Mouse (Mus musculus): ENCODE results near the gene Vmn1r86. TPM values are rescaled to one million over a fixed set of nuclear protein-coding genes. Genes with fewer than 3 reads are reported as not detected.
A peak's percentile ranks its signal among the peaks of the same experiment; 100 is the strongest.
"Not testable (repeated sequence)": the region's sequence is repeated elsewhere in the genome, so short reads cannot be mapped to it uniquely, and the experiment has no call there.

Gene Vmn1r86
- total RNA-seq (2022): not detected

GRCm38 (mm10) chr7:13119817-13120216 lies at the start of gene Vmn1r86:
Gene Vmn1r86, minus strand, starts transcription at chr7:13119917.
- DNase-seq (ENCODE audit: low spot score in 2 of 2): no peak

DNA sequence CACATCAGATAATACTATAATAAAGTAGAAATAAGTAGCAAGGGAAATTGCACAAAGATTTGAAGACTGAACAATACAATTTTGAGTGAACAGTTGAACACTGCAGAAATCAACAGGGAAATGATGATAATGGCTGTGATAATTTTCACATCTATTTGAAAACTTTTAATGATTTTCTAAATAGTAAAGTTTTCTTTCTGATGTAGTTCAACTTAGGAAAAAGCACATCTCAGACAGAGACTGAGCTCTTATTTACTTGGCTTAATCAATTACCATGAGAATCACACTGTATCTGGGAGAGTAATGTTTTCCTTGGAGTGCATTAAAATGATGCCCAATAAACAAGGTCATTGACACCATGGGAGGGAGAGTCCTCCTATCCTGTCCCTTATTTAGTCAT lies 39.6 kb upstream of the Vmn1r86 start, which contains the start of gene Vmn1r88:
Gene Vmn1r88 (plus strand): TSS at position 301 of the 400 bp plus-strand sequence.
- DNase-seq (ENCODE audit: low spot score in 2 of 2): no peak

- no peak for DNase-seq (ENCODE audit: low spot score in 2 of 2)
These were observed 20.3 kb upstream of the Vmn1r86 start, which contains the start of gene Vmn1r87 for GRCm38 (mm10) chr7:13140057-13140456. Gene Vmn1r87, minus strand, starts transcription at chr7:13140157.

GRCm38 (mm10) chr7:13137340-13137739 lies 17.6 kb upstream of the Vmn1r86 start:
- DNase-seq (ENCODE audit: low spot score in 2 of 2): no peak

GRCm38 (mm10) chr7:13131856-13132255 lies 12.1 kb upstream of the Vmn1r86 start:
- no peak for DNase-seq (ENCODE audit: low spot score in 2 of 2)

DNA sequence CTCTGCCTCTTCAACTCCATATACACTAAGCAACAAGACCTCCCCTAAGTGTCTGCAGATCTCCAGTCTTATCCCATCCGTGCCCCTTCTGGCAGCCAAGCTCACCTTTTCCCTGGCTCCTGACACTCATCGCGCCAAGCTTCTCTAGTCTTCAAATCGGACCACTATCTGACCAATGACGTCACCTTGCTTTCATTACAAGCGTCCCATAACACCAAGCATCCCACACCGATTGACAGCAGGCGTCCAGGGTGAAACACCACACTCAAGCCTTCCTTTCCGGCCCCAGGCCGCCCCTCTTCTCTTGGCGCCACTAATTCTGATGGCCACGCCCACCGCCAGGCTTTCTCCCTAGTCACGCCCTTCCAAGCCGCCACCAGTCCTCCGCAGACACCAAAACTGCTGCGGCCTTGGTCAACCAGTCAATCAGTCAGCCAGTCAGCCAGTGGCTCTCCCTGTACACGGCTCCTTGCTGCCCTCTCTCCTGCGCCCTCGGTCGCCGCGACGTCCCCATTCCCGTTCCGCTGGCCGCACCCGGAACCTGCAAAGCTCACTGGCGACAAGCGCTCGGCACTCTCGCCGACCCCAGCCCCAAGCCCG lies 3.9 kb upstream of the Vmn1r86 start:
- DNase-seq (ENCODE audit: low spot score in 2 of 2): not testable (repeated sequence)

GRCm38 (mm10) chr7:13095073-13095472 lies 24.6 kb downstream of the Vmn1r86 start, which contains the start of gene Vmn1r85:
Gene Vmn1r85, minus strand, starts transcription at chr7:13095173.
- DNase-seq (ENCODE audit: low spot score in 2 of 2): no peak

- no peak for DNase-seq (ENCODE audit: low spot score in 2 of 2)
These were observed 47.4 kb downstream of the Vmn1r86 start for GRCm38 (mm10) chr7:13072293-13072692.

DNA sequence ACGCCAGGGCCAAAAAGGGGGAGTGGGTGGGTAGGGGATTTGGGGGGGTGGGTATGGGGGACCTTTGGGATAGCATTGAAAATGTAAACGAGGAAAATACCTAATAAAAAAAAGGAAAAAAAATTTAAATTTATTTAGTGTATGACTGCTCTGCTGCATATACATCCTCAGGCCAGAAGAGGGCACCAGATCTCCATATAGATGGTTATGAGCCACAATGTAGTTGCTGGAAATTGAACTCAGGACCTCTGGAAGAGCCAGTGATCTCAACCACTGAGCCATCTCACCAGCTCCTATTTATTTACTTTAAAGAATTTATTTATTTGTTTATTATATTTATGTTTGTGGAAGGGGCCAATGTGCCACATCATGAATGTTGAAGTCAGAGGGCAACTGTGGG lies 56.3 kb downstream of the Vmn1r86 start:
- DNase-seq (ENCODE audit: low spot score in 2 of 2): not testable (repeated sequence)

- no peak for DNase-seq (ENCODE audit: low spot score in 2 of 2)
These were observed 60.2 kb downstream of the Vmn1r86 start for GRCm38 (mm10) chr7:13059536-13059935.

DNA sequence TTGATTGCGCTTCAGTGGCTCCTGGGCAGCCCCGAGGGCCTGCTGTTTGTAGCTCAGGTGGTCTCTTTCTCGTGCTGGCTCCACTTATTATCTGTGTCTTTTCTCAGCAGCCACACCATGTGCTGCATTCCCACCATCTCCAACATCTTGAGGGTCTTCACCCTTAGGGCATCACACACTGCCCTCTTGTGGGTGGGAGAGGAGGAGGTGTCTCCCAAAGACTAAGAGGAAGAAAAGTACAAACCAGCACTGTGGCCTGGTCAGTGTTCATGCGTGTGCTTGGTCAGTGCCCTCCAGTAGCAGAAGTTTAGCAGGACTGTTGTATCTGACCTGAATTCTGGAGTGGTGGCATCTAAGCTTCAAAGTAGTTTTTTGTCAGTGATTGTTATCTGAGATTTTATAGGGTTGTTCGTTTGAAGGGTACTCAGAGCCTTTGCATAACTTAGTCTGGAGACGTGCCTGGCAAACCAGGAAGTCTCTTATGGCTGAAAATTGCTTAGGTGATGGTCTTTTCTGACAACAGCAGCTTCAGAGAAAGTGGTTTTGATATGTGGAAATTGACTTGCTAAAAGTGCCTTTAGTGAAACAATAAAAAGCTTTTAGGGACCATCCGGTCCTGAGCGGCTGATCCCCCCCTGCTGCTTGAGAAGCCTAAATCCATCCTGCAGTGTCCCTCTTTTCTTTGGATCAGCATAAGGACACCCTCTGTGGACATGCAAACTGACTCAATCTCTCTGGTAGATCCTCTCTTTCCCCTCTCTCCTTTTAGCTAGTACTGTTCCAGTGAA lies 62.6 kb downstream of the Vmn1r86 start:
- DNase-seq (ENCODE audit: low spot score in 2 of 2): no peak

DNA sequence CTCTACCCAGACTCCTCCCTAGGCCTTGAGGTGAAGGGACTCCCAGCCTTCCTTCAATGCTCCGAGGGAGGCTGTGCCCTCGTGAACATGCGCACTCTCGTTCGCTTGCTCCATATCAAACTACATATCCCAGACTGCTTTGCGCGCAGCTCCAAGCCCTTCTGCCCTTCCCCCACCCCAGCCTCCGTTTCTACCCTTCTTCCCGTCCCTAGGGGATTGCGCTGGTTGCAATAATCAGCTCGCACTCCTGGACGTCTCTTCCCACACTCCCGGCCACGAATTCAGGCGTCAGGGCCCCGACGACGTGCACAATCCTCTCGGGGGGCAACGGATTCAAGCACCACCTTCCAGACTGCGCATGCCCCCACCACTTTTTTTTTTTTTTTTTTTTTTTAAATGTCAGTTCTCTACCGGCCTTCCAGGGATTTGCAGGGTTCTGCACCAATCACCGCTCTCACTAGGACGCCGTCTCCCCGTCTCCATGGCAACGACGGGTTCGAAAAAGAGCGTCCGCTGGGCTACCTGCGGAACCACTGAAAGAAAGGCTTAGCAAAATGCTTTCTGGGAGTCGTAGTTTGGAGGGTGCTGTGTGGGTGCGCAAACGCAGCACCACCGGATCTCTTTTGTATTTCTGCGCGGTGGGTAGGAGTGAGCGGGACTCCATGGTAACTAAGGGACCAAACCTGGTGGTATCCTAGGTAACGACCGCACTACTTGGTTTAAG lies 65.3 kb downstream of the Vmn1r86 start, which contains the start of gene Mzf1:
Gene Mzf1 (minus strand): TSS at position 478 of the 724 bp plus-strand sequence.
- peak; percentile 84 to 87 for DNase-seq (ENCODE audit: low spot score in 2 of 2)

DNA sequence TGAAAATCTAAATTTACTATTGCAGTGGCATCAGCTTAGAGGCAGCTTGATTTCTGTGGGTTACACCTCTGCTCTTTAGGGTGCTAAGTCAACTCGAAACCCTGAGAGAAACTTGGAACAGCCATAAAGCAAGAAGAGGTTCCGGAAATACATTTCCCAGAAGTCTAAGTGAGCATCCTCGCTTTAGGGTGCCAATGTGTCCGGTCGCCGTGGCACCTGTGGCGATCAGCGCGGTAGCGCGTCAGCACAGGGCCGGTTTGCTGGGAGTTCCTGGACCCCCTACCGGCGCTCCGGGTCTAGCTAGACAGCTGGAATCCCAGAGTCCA lies 65.8 kb downstream of the Vmn1r86 start:
- no peak for DNase-seq (ENCODE audit: low spot score in 2 of 2)

GRCm38 (mm10) chr7:13053501-13053900 lies 66.2 kb downstream of the Vmn1r86 start:
- no peak for DNase-seq (ENCODE audit: low spot score in 2 of 2)

GRCm38 (mm10) chr7:13053001-13053400 lies 66.7 kb downstream of the Vmn1r86 start:
- no peak for DNase-seq (ENCODE audit: low spot score in 2 of 2)

Other genes starting within 250 kb of the Vmn1r86 start
- gene Zfp128, start 238.7 kb downstream of the Vmn1r86 start, total RNA-seq (2022): 1 to 10 TPM; 1.7 to 2.2 (median 2.1) TPM
- 1 to 10 TPM; 3.2 to 3.7 (median 3.4) TPM for gene Zscan22, start 222.1 kb downstream of the Vmn1r86 start, total RNA-seq (2022)
- 100 to 1,000 TPM; 635 to 741 (median 657) TPM for gene Rps5, start 197.6 kb downstream of the Vmn1r86 start, total RNA-seq (2022)
- gene Rnf225, start 192.5 kb downstream of the Vmn1r86 start, total RNA-seq (2022): under 1 TPM; 0.19 to 0.51 (median 0.42) TPM
- 1 to 10 TPM; 1.3 to 2.7 (median 1.6) TPM for gene Zfp324, start 154.1 kb downstream of the Vmn1r86 start, total RNA-seq (2022)
- gene Zfp446, start 142.1 kb downstream of the Vmn1r86 start, total RNA-seq (2022): 1 to 10 TPM; 1.1 to 2.3 (median 2.2) TPM
- gene Slc27a5, start 121.7 kb downstream of the Vmn1r86 start, total RNA-seq (2022): under 1 TPM in 1 of 4 experiments, not detected in 3; 0.16 TPM
- gene Trim28, start 120.8 kb downstream of the Vmn1r86 start, total RNA-seq (2022): 10 to 100 TPM; 58.7 to 75.7 (median 62.7) TPM
- gene Zbtb45, start 109.9 kb downstream of the Vmn1r86 start, total RNA-seq (2022): 1 to 10 TPM; 2.5 to 3.6 (median 2.8) TPM
- gene Chmp2a, start 85.1 kb downstream of the Vmn1r86 start, total RNA-seq (2022): 100 to 1,000 TPM in 1 of 4 experiments, 10 to 100 TPM in 3; 85.5 to 101 (median 92.9) TPM
- gene Ube2m, start 81.6 kb downstream of the Vmn1r86 start, total RNA-seq (2022): 100 to 1,000 TPM; 139 to 166 (median 147) TPM
- gene Mzf1, start 65.2 kb downstream of the Vmn1r86 start, total RNA-seq (2022): 1 to 10 TPM in 1 of 4 experiments, under 1 TPM in 3; 0.46 to 1.2 (median 0.73) TPM
- not detected for gene Vmn1r85, start 24.7 kb downstream of the Vmn1r86 start, total RNA-seq (2022)
- gene Vmn1r87, start 20.2 kb upstream of the Vmn1r86 start, total RNA-seq (2022): not detected
- gene Vmn1r88, start 39.7 kb upstream of the Vmn1r86 start, total RNA-seq (2022): under 1 TPM; 0.05 to 0.10 (median 0.07) TPM
- not detected for gene Vmn1r89, start 93.1 kb upstream of the Vmn1r86 start, total RNA-seq (2022)
- 1 to 10 TPM in 1 of 4 experiments, under 1 TPM in 3; 0.53 to 1.2 (median 0.75) TPM for gene Lig1, start 157.4 kb upstream of the Vmn1r86 start, total RNA-seq (2022)
- 10 to 100 TPM; 13.0 to 15.2 (median 14.0) TPM for gene Zswim9, start 158.8 kb upstream of the Vmn1r86 start, total RNA-seq (2022)
- gene Pla2g4c, start 204.7 kb upstream of the Vmn1r86 start, total RNA-seq (2022): under 1 TPM in 1 of 4 experiments, not detected in 3; 0.11 TPM